9 mouse cellular contexts compared by ENCODE assay signal in genomic region chr9:67851150-67851549, GRCm38 (mm10). TPM values are rescaled to one million over a fixed set of nuclear protein-coding genes. Genes with fewer than 3 reads are reported as not detected.
DNase-seq lines count a peak whose midpoint lies in the region; ATAC-seq and TF ChIP-seq lines count a peak whose summit lies in the region.
"Had no signal": no experiment of that assay in that cellular context is flagged by ENCODE, and none has a peak within 500 bp of the region (broad histone marks: within the 10 kb centered on the region; RNA-seq: fewer than 3 reads in every experiment).

No protein-coding gene starts in this region.

- H3K9ac ChIP-seq in forebrain, postnatal 0 days, result no peak overlapping the region
- no peak overlapping the region for H3K9ac ChIP-seq in forebrain, embryonic 12.5 days
- H3K9ac ChIP-seq in midbrain, embryonic 14.5 days (replicated peaks; ENCODE audit: low read length), result no peak overlapping the region
- no peak overlapping the region for H3K9ac ChIP-seq in neural tube, embryonic 15.5 days (replicated peaks)
- H3K9ac ChIP-seq: hindbrain, embryonic 13.5 days had no signal

- no peak for ATAC-seq in forebrain, postnatal 0 days
- ATAC-seq in forebrain, embryonic 12.5 days (ENCODE audit: low FRiP score), result no peak
- ATAC-seq in midbrain, embryonic 14.5 days (ENCODE audit: low FRiP score, low TSS enrichment), result no peak
- no peak for ATAC-seq in neural tube, embryonic 15.5 days (ENCODE audit: low FRiP score)

- no peak for DNase-seq in forebrain, postnatal 0 days
- peak; percentile 55 for DNase-seq in A20 (ENCODE audit: low read depth, low spot score)
- peak; percentile 87 for DNase-seq in ZHBTc4 (ENCODE audit: low read depth, low spot score)
- DNase-seq in lung, postnatal 10 days, result peak; percentile 52
- DNase-seq in midbrain, embryonic 14.5 days, result no peak
- no peak for DNase-seq in ovary, postnatal 14 days (ENCODE audit: low spot score)

- H3K4me1 ChIP-seq in forebrain, postnatal 0 days (ENCODE audit: insufficient read depth), result no peaks in the 10 kb centered on the region
- no peaks in the 10 kb centered on the region for H3K4me1 ChIP-seq in forebrain, embryonic 12.5 days
- H3K4me1 ChIP-seq in midbrain, embryonic 14.5 days (ENCODE audit: control insufficient read depth, insufficient read depth, low read length), result no peaks in the 10 kb centered on the region; the same call in 1 of the 2 replicates
- 0 out of 2 replicates have a peak, but pooled peaks cover 7% of the 10 kb centered on the region for H3K4me1 ChIP-seq in neural tube, embryonic 15.5 days

- no peak overlapping the region for H3K27ac ChIP-seq in forebrain, postnatal 0 days (ENCODE audit: low read depth, low read length)
- H3K27ac ChIP-seq in forebrain, embryonic 12.5 days, result no peak overlapping the region
- no peak overlapping the region for H3K27ac ChIP-seq in midbrain, embryonic 14.5 days (replicated peaks; ENCODE audit: low read depth, low read length)
- H3K27ac ChIP-seq in neural tube, embryonic 15.5 days (replicated peaks), result no peak overlapping the region
- H3K27ac ChIP-seq: hindbrain, embryonic 13.5 days had no signal

- peak; percentile 50 for TF ChIP-seq CTCF in forebrain, postnatal 0 days (IDR thresholded peaks at IDR 0.05; ENCODE audit: low read depth)

- no peak overlapping the region for H3K4me2 ChIP-seq in forebrain, postnatal 0 days (ENCODE audit: low read depth)
- H3K4me2 ChIP-seq in forebrain, embryonic 12.5 days, result no peak overlapping the region
- H3K4me2 ChIP-seq in midbrain, embryonic 14.5 days (ENCODE audit: low read length), result no peak overlapping the region
- H3K4me2 ChIP-seq in neural tube, embryonic 15.5 days, result no peak overlapping the region
- H3K4me2 ChIP-seq: hindbrain, embryonic 13.5 days had no signal

- no peaks in the 10 kb centered on the region for H3K36me3 ChIP-seq in forebrain, postnatal 0 days (ENCODE audit: insufficient read depth)
- no peaks in the 10 kb centered on the region; the same call in 1 of the 2 replicates for H3K36me3 ChIP-seq in forebrain, embryonic 12.5 days (replicated peaks)
- H3K36me3 ChIP-seq in midbrain, embryonic 14.5 days (ENCODE audit: control insufficient read depth, insufficient read depth, low read length), result peaks cover 9% of the 10 kb centered on the region; the same call in 1 of the 2 replicates
- H3K36me3 ChIP-seq in neural tube, embryonic 15.5 days, result peaks cover 11% of the 10 kb centered on the region

- H3K4me3 ChIP-seq in forebrain, postnatal 0 days (ENCODE audit: low read depth, low read length), result no peak overlapping the region
- no peak overlapping the region for H3K4me3 ChIP-seq in forebrain, embryonic 12.5 days (replicated peaks)
- no peak overlapping the region for H3K4me3 ChIP-seq in midbrain, embryonic 14.5 days (replicated peaks; ENCODE audit: low read depth, low read length)
- no peak overlapping the region for H3K4me3 ChIP-seq in neural tube, embryonic 15.5 days (replicated peaks)
- H3K4me3 ChIP-seq: hindbrain, embryonic 13.5 days had no signal

- WGBS in forebrain, postnatal 0 days, result 83% methylated on average over 4 of the region's 4 CpGs
- 81% methylated on average over 4 of the region's 4 CpGs for WGBS in forebrain, embryonic 12.5 days
- 78% methylated on average over 4 of the region's 4 CpGs for WGBS in midbrain, embryonic 14.5 days
- WGBS in neural tube, embryonic 15.5 days, result 79% methylated on average over 4 of the region's 4 CpGs

- no peaks in the 10 kb centered on the region for H3K9me3 ChIP-seq in forebrain, postnatal 0 days (ENCODE audit: low read length)
- no peaks in the 10 kb centered on the region for H3K9me3 ChIP-seq in forebrain, embryonic 12.5 days
- no peaks in the 10 kb centered on the region for H3K9me3 ChIP-seq in midbrain, embryonic 14.5 days (ENCODE audit: control insufficient read depth, low read length)
- H3K9me3 ChIP-seq in neural tube, embryonic 15.5 days (replicated peaks), result no peaks in the 10 kb centered on the region
- H3K9me3 ChIP-seq: hindbrain, embryonic 13.5 days had no signal

- H3K27me3 ChIP-seq in forebrain, postnatal 0 days (ENCODE audit: insufficient read depth, low read length), result no peaks in the 10 kb centered on the region
- H3K27me3 ChIP-seq in forebrain, embryonic 12.5 days, result no peaks in the 10 kb centered on the region
- H3K27me3 ChIP-seq in midbrain, embryonic 14.5 days (ENCODE audit: control insufficient read depth, insufficient read depth, low read length), result no peaks in the 10 kb centered on the region
- H3K27me3 ChIP-seq in neural tube, embryonic 15.5 days (replicated peaks), result no peaks in the 10 kb centered on the region
- H3K27me3 ChIP-seq: hindbrain, embryonic 13.5 days had no signal

RNA-seq across cellular contexts. Expression of gene Vps13c, which starts 11.0 kb away (rescaled TPM):
- 20.9 and 22.9 TPM in 2 replicates for total RNA-seq in forebrain, postnatal 0 days (2014; rRNA removed)
- polyA plus RNA-seq in forebrain, postnatal 0 days (2015; fragmentation: Nextera tagmentation; extraction: Ambion mirVana), result 2.8 and 4.6 TPM in 2 replicates
- 7.4 and 8.8 TPM in 2 replicates for polyA plus RNA-seq in forebrain, embryonic 12.5 days (2016; fragmentation: Nextera tagmentation; extraction: Ambion mirVana)
- 16.6 and 17.1 TPM in 2 replicates for polyA plus RNA-seq in midbrain, embryonic 14.5 days (2014; fragmentation: Nextera tagmentation; extraction: Ambion mirVana)
- polyA plus RNA-seq in neural tube, embryonic 15.5 days (2015; fragmentation: Nextera tagmentation; extraction: Ambion mirVana), result 8.0 and 8.4 TPM in 2 replicates

RNA-seq across cellular contexts. Expression of gene C2cd4a, which starts 19.0 kb away (rescaled TPM):
- 0.14 and 0.15 TPM in 2 replicates for total RNA-seq in forebrain, postnatal 0 days (2014; rRNA removed)
- 0.33 and 0.46 TPM in 2 replicates for polyA plus RNA-seq in forebrain, postnatal 0 days (2015; fragmentation: Nextera tagmentation; extraction: Ambion mirVana)
- polyA plus RNA-seq in forebrain, embryonic 12.5 days (2016; fragmentation: Nextera tagmentation; extraction: Ambion mirVana), result not detected in 2 replicates
- polyA plus RNA-seq in midbrain, embryonic 14.5 days (2014; fragmentation: Nextera tagmentation; extraction: Ambion mirVana), result 0.42 and 0.61 TPM in 2 replicates
- polyA plus RNA-seq in neural tube, embryonic 15.5 days (2015; fragmentation: Nextera tagmentation; extraction: Ambion mirVana), result 0.68 and 0.78 TPM in 2 replicates

Comparison
In these comparisons a context has a peak if more than half of its experiments do, and no peak if none do; other contexts are left out.
1. DNase-seq: peak in A20 (single experiment), ZHBTc4 (single experiment) and lung, postnatal 10 days (single experiment); none in forebrain, postnatal 0 days (single experiment), midbrain, embryonic 14.5 days (single experiment) and ovary, postnatal 14 days (single experiment).